Mouse (Mus musculus): ENCODE measurements around the gene Gnpat. TPM values are rescaled to one million over a fixed set of nuclear protein-coding genes. Genes with fewer than 3 reads are reported as not detected.
A peak's percentile ranks its signal among the peaks of the same experiment; 100 is the strongest.

The Gnpat gene
- polyA plus RNA-seq, 1 experiment, result 100 TPM

DNA sequence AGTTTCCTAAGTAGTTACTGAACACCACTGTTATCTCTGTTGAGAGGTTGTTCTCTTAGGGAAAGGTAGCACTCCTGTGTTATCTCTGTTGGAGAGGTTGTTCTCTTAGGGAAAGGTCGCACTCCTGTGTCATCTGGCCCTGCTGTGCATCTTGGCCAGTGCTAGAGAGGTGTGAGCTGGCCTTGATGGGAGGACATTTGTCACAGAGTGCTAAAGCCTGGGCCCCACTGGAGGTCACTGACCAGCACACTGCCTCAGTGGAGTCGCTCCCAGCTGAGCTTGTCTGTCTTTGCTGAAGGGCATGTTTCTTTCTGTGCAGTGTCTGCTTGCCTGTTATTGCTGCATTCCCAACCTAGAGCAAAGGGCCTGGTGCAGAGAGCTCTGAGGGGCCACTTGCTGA, 4.3 kb downstream of the Gnpat start:
- Histone ChIP-seq H3K27me3 (ENCODE audit: control insufficient read depth, insufficient read depth, low read length) (no peaks in the 10 kb centered on the region), H3K27ac (ENCODE audit: insufficient read depth, low read length) (no peak overlapping the region), H3K4me3 (replicated peaks; ENCODE audit: insufficient read depth, low read depth, low read length) (no peak overlapping the region), H3K4me1 (ENCODE audit: control insufficient read depth, insufficient read depth, low read length) (peaks cover 5% of the 10 kb centered on the region; the same call in 1 of the 2 replicates)
- 61% methylated on average over 2 of the region's 2 CpGs for WGBS
- TF ChIP-seq CTCF (IDR thresholded peaks at IDR 0.05; ENCODE audit: borderline replicate concordance, insufficient read depth, low read depth, low read length) (no peak), POLR2A (IDR thresholded peaks at IDR 0.05; ENCODE audit: borderline replicate concordance, insufficient read depth, low read length) (no peak)
- DNase-seq, result no peak

GRCm38 (mm10) chr8:124869708-124870107, 6.9 kb downstream of the Gnpat start:
- Histone ChIP-seq H3K4me1 (ENCODE audit: control insufficient read depth, insufficient read depth, low read length) (peaks cover 5% of the 10 kb centered on the region), H3K4me3 (replicated peaks; ENCODE audit: insufficient read depth, low read depth, low read length) (no peak overlapping the region), H3K27me3 (ENCODE audit: control insufficient read depth, insufficient read depth, low read length) (no peaks in the 10 kb centered on the region), H3K27ac (ENCODE audit: insufficient read depth, low read length) (no peak overlapping the region)
- DNase-seq, result no peak
- WGBS, result 57% methylated on average over 6 of the region's 6 CpGs
- TF ChIP-seq POLR2A (IDR thresholded peaks at IDR 0.05; ENCODE audit: borderline replicate concordance, insufficient read depth, low read length) (no peak), CTCF (IDR thresholded peaks at IDR 0.05; ENCODE audit: borderline replicate concordance, insufficient read depth, low read depth, low read length) (no peak)

DNA sequence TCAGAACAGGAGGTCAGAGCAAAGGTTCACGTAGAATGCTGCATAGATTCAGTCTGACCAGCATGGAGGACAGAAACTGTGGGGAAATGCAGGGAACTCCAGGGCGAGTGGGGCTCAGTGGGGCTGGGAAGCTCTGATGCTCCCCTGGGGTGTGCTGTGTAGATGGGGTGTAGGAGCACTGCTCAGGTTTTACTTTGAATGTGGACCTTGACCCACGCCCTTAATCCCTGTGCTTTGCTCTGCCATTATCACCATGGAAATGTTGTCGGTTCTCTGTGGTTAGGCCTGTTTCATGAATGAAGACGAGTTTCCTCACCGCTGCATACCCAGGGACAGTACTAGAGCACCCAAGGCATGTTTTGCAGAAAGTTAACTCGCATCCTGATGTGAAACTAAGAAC, 8.6 kb downstream of the Gnpat start:
- WGBS, result 91% methylated on average over 7 of the region's 7 CpGs
- Histone ChIP-seq H3K27ac (ENCODE audit: insufficient read depth, low read length) (no peak overlapping the region), H3K27me3 (ENCODE audit: control insufficient read depth, insufficient read depth, low read length) (no peaks in the 10 kb centered on the region), H3K4me1 (ENCODE audit: control insufficient read depth, insufficient read depth, low read length) (peaks cover under 1% of the 10 kb centered on the region), H3K4me3 (replicated peaks; ENCODE audit: insufficient read depth, low read depth, low read length) (no peak overlapping the region)
- DNase-seq, result no peak
- TF ChIP-seq CTCF (IDR thresholded peaks at IDR 0.05; ENCODE audit: borderline replicate concordance, insufficient read depth, low read depth, low read length) (no peak), POLR2A (IDR thresholded peaks at IDR 0.05; ENCODE audit: borderline replicate concordance, insufficient read depth, low read length) (no peak)

GRCm38 (mm10) chr8:124872081-124872480, 9.2 kb downstream of the Gnpat start:
- WGBS, result 93% methylated on average over 7 of the region's 7 CpGs
- TF ChIP-seq CTCF (IDR thresholded peaks at IDR 0.05; ENCODE audit: borderline replicate concordance, insufficient read depth, low read depth, low read length) (no peak), POLR2A (IDR thresholded peaks at IDR 0.05; ENCODE audit: borderline replicate concordance, insufficient read depth, low read length) (no peak)
- no peak overlapping the region for H3K27ac ChIP-seq (ENCODE audit: insufficient read depth, low read length)
- H3K4me1 ChIP-seq (ENCODE audit: control insufficient read depth, insufficient read depth, low read length), result no peaks in the 10 kb centered on the region; the same call in 1 of the 2 replicates
- H3K27me3 ChIP-seq (ENCODE audit: control insufficient read depth, insufficient read depth, low read length), result no peaks in the 10 kb centered on the region
- no peak overlapping the region for H3K4me3 ChIP-seq (replicated peaks; ENCODE audit: insufficient read depth, low read depth, low read length)
- DNase-seq, result no peak

DNA sequence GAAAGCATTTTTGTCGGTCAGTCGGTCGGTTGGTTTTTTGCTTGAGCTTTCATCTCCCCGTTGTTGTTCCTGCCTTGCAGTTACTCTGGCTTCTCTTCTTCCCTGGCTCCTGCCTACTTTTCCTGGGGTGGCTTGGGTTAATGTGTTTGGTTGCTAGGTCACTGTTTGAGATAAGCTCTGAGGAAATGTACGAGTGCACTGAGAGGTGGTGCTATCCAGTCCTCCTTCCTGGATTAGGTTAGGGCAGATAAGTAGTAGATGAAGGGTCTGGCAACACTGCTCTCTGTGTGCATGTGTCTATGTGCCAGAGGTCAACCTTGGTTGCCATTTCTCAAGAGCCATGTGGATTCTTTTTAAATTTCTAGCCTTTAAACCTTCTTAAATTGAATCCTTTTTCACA, 9.9 kb downstream of the Gnpat start:
- 94% methylated on average over 5 of the region's 5 CpGs for WGBS
- Histone ChIP-seq H3K27ac (ENCODE audit: insufficient read depth, low read length) (no peak overlapping the region), H3K4me1 (ENCODE audit: control insufficient read depth, insufficient read depth, low read length) (no peaks in the 10 kb centered on the region; the same call in 1 of the 2 replicates), H3K4me3 (replicated peaks; ENCODE audit: insufficient read depth, low read depth, low read length) (no peak overlapping the region), H3K27me3 (ENCODE audit: control insufficient read depth, insufficient read depth, low read length) (no peaks in the 10 kb centered on the region)
- DNase-seq, result no peak
- TF ChIP-seq POLR2A (IDR thresholded peaks at IDR 0.05; ENCODE audit: borderline replicate concordance, insufficient read depth, low read length), result no peak
- no peak for TF ChIP-seq CTCF (IDR thresholded peaks at IDR 0.05; ENCODE audit: borderline replicate concordance, insufficient read depth, low read depth, low read length)

DNA sequence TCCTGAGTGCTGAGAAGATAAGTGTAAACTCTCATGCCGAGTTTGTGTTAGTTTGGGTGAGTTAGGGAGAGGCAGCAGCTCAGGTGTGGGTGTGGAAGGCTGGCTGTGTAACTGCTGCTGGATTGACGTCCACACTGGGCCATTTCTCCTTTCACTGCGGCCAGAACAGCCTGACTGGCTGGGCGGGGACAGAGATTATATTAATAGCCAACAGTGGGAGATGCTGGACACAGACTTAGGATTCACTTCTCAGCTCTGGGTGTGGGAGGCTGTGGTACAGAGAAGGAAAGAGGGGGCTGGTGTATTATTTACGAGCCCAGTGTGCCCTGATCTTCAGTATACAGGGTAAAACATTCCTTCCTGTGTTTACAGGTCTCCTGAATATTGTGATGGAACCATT, 15.3 kb downstream of the Gnpat start:
- no peaks in the 10 kb centered on the region for H3K4me1 ChIP-seq (ENCODE audit: control insufficient read depth, insufficient read depth, low read length)
- H3K4me3 ChIP-seq (replicated peaks; ENCODE audit: insufficient read depth, low read depth, low read length), result no peak overlapping the region
- TF ChIP-seq CTCF (IDR thresholded peaks at IDR 0.05; ENCODE audit: borderline replicate concordance, insufficient read depth, low read depth, low read length), result no peak
- TF ChIP-seq POLR2A (IDR thresholded peaks at IDR 0.05; ENCODE audit: borderline replicate concordance, insufficient read depth, low read length), result no peak
- no peak for DNase-seq
- no peaks in the 10 kb centered on the region for H3K27me3 ChIP-seq (ENCODE audit: control insufficient read depth, insufficient read depth, low read length)
- 89% methylated on average over 5 of the region's 5 CpGs for WGBS
- H3K27ac ChIP-seq (ENCODE audit: insufficient read depth, low read length), result no peak overlapping the region

- 82% methylated on average over 10 of the region's 10 CpGs for WGBS
- H3K27me3 ChIP-seq (ENCODE audit: control insufficient read depth, insufficient read depth, low read length), result no peaks in the 10 kb centered on the region
Measured at GRCm38 (mm10) chr8:124878946-124879526, 16.2 kb downstream of the Gnpat start.

DNA sequence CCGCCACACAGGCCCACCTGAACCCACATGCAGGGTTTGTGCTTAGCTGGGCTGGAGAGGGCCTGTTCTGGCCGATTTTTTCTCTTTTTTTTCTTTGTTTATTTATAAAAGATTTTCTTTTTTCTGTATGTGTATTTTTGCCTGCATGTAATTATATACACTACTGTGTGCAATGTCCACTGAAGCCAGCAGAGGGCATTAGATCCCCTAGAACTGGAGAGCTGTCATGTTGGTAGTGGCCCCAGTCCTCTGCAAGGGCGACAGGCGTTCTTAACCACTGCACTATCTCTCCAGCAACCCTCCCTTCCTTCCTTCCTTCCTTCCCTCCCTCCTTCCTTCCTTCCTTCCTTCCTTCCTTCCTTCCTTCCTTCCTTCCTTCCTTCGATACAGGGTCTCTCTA, 25.6 kb downstream of the Gnpat start:
- TF ChIP-seq CTCF (IDR thresholded peaks at IDR 0.05; ENCODE audit: borderline replicate concordance, insufficient read depth, low read depth, low read length) (0 out of 2 replicates have a peak, but pooled peaks have one; percentile 18), POLR2A (IDR thresholded peaks at IDR 0.05; ENCODE audit: borderline replicate concordance, insufficient read depth, low read length) (no peak)
- H3K4me1 ChIP-seq (ENCODE audit: control insufficient read depth, insufficient read depth, low read length), result no peaks in the 10 kb centered on the region
- H3K4me3 ChIP-seq (replicated peaks; ENCODE audit: insufficient read depth, low read depth, low read length), result no peak overlapping the region
- WGBS, result 98% methylated on average over 5 of the region's 5 CpGs
- no peak for DNase-seq
- H3K27me3 ChIP-seq (ENCODE audit: control insufficient read depth, insufficient read depth, low read length), result no peaks in the 10 kb centered on the region
- H3K27ac ChIP-seq (ENCODE audit: insufficient read depth, low read length), result no peak overlapping the region

More at GRCm38 (mm10) chr8:124878946-124879526, 16.2 kb downstream of the Gnpat start:
- H3K4me3 ChIP-seq (replicated peaks; ENCODE audit: insufficient read depth, low read depth, low read length), result no peak overlapping the region
- DNase-seq, result no peak
- no peaks in the 10 kb centered on the region for H3K4me1 ChIP-seq (ENCODE audit: control insufficient read depth, insufficient read depth, low read length)
- TF ChIP-seq CTCF (IDR thresholded peaks at IDR 0.05; ENCODE audit: borderline replicate concordance, insufficient read depth, low read depth, low read length) (no peak), POLR2A (IDR thresholded peaks at IDR 0.05; ENCODE audit: borderline replicate concordance, insufficient read depth, low read length) (no peak)
- H3K27ac ChIP-seq (ENCODE audit: insufficient read depth, low read length), result no peak overlapping the region
